Comparison of ENCODE assay signal across 20 mouse cellular contexts in the genomic region with DNA sequence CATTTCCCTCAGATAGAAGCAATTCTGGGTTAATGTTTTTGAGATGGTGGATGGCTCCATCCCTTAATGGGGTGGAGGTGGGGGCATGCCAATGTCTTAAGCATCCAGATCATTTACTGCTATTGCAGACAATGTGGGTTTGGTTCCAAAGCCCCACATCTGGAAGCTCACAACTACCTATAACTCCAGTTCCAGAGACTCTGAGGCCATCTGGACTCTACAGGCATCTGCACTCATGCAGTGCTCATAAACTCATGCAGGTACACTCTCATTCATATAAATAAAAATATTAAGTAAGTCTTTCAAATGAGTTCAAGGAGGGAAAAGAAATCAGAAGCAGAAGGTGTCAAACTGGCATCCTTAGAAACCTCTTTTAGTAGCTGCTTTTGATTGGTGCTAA.
DNase-seq lines count a peak whose midpoint lies in the region; ATAC-seq lines count a peak whose summit lies in the region.
"Had no signal": no experiment of that assay in that cellular context is flagged by ENCODE, and none has a peak within 500 bp of the region (broad histone marks: within the 10 kb centered on the region; RNA-seq: fewer than 3 reads in every experiment).

No protein-coding gene starts in this region.

- no peaks in the 10 kb centered on the region for H3K36me3 ChIP-seq in midbrain, embryonic 16.5 days (ENCODE audit: control insufficient read depth, insufficient read depth, low read length)
- no peaks in the 10 kb centered on the region for H3K36me3 ChIP-seq in midbrain, embryonic 13.5 days
- H3K36me3 ChIP-seq in limb, embryonic 13.5 days = no peaks in the 10 kb centered on the region
- no peaks in the 10 kb centered on the region for H3K36me3 ChIP-seq in liver, embryonic 11.5 days (ENCODE audit: control insufficient read depth, insufficient read depth, low read length)
- H3K36me3 ChIP-seq: embryonic facial prominence, embryonic 10.5 days; embryonic facial prominence, embryonic 12.5 days; forebrain, embryonic 15.5 days had no signal

- no peaks in the 10 kb centered on the region for H3K27me3 ChIP-seq in midbrain, embryonic 16.5 days (ENCODE audit: control insufficient read depth, insufficient read depth, low read depth, low read length)
- no peaks in the 10 kb centered on the region for H3K27me3 ChIP-seq in midbrain, embryonic 13.5 days
- no peaks in the 10 kb centered on the region for H3K27me3 ChIP-seq in limb, embryonic 13.5 days
- no peaks in the 10 kb centered on the region for H3K27me3 ChIP-seq in liver, embryonic 11.5 days (replicated peaks; ENCODE audit: control insufficient read depth, insufficient read depth, low read length)
- H3K27me3 ChIP-seq: embryonic facial prominence, embryonic 12.5 days; forebrain, embryonic 13.5 days; forebrain, embryonic 15.5 days had no signal

- H3K9ac ChIP-seq in midbrain, embryonic 16.5 days (ENCODE audit: low read depth, low read length) = no peak overlapping the region
- no peak overlapping the region for H3K9ac ChIP-seq in midbrain, embryonic 13.5 days (replicated peaks)
- H3K9ac ChIP-seq in limb, embryonic 13.5 days = no peak overlapping the region
- H3K9ac ChIP-seq in liver, embryonic 11.5 days (ENCODE audit: low read depth, low read length) = no peak overlapping the region
- H3K9ac ChIP-seq: embryonic facial prominence, embryonic 12.5 days; forebrain, embryonic 13.5 days; forebrain, embryonic 15.5 days; forebrain, postnatal 0 days had no signal

- peaks cover 4% of the 10 kb centered on the region for H3K4me1 ChIP-seq in midbrain, embryonic 16.5 days (ENCODE audit: control insufficient read depth, insufficient read depth, low read length)
- H3K4me1 ChIP-seq in midbrain, embryonic 13.5 days (replicated peaks) = peaks cover 7% of the 10 kb centered on the region; the same call in 1 of the 2 replicates
- H3K4me1 ChIP-seq in limb, embryonic 13.5 days = peaks cover 7% of the 10 kb centered on the region
- no peaks in the 10 kb centered on the region for H3K4me1 ChIP-seq in liver, embryonic 11.5 days (replicated peaks; ENCODE audit: control insufficient read depth, insufficient read depth, low read length)
- H3K4me1 ChIP-seq: embryonic facial prominence, embryonic 10.5 days; embryonic facial prominence, embryonic 12.5 days; forebrain, embryonic 13.5 days; forebrain, embryonic 15.5 days had no signal

- H3K4me3 ChIP-seq in midbrain, embryonic 16.5 days (ENCODE audit: low read depth, low read length) = no peak overlapping the region
- H3K4me3 ChIP-seq in midbrain, embryonic 13.5 days (replicated peaks) = no peak overlapping the region
- H3K4me3 ChIP-seq in limb, embryonic 13.5 days = no peak overlapping the region
- no peak overlapping the region for H3K4me3 ChIP-seq in liver, embryonic 11.5 days (ENCODE audit: low read depth, low read length)
- H3K4me3 ChIP-seq: embryonic facial prominence, embryonic 10.5 days; embryonic facial prominence, embryonic 12.5 days; forebrain, embryonic 13.5 days; forebrain, embryonic 15.5 days had no signal

- H3K4me2 ChIP-seq in midbrain, embryonic 16.5 days (ENCODE audit: low read length) = no peak overlapping the region
- no peak overlapping the region for H3K4me2 ChIP-seq in midbrain, embryonic 13.5 days (replicated peaks)
- no peak overlapping the region for H3K4me2 ChIP-seq in limb, embryonic 13.5 days (replicated peaks)
- no peak overlapping the region for H3K4me2 ChIP-seq in liver, embryonic 11.5 days
- H3K4me2 ChIP-seq: embryonic facial prominence, embryonic 12.5 days; forebrain, embryonic 13.5 days; forebrain, embryonic 15.5 days had no signal

- no peaks in the 10 kb centered on the region for H3K9me3 ChIP-seq in midbrain, embryonic 16.5 days (replicated peaks; ENCODE audit: control insufficient read depth, low read length, poor library complexity, severe bottlenecking)
- no peaks in the 10 kb centered on the region for H3K9me3 ChIP-seq in midbrain, embryonic 13.5 days
- no peaks in the 10 kb centered on the region for H3K9me3 ChIP-seq in limb, embryonic 13.5 days
- no peaks in the 10 kb centered on the region for H3K9me3 ChIP-seq in liver, embryonic 11.5 days (ENCODE audit: control insufficient read depth, low read length)
- H3K9me3 ChIP-seq: embryonic facial prominence, embryonic 10.5 days; embryonic facial prominence, embryonic 12.5 days; forebrain, embryonic 13.5 days; forebrain, embryonic 15.5 days had no signal

- 0 out of 2 replicates have a peak, but pooled peaks have one; percentile 49 for ATAC-seq in midbrain, embryonic 16.5 days
- ATAC-seq in midbrain, embryonic 13.5 days = no peak
- ATAC-seq in limb, embryonic 13.5 days (ENCODE audit: low FRiP score, low read depth) = peak; percentile 83; the same call in 1 of the 2 replicates
- ATAC-seq in liver, embryonic 11.5 days (replicated peaks; ENCODE audit: low FRiP score) = no peak
- ATAC-seq: forebrain, embryonic 13.5 days; forebrain, embryonic 15.5 days; forebrain, postnatal 0 days had no signal

- peak; percentile 28 for DNase-seq in hindlimb bud, embryonic 11.5 days (ENCODE audit: extremely low spot score, low read depth, low spot score)
- no peak for DNase-seq in adrenal gland, postnatal 36 days
- DNase-seq in embryo, embryonic 10.5 days (ENCODE audit: low spot score) = no peak
- no peak for DNase-seq in liver, embryonic 11.5 days (ENCODE audit: low spot score)
- DNase-seq: adrenal gland, adult 2 months; adrenal gland, postnatal 14 days; cerebellum, adult 11 months; cerebellum, adult 18-20 months; cerebellum, adult 8-10 months; cerebellum, adult 9-11 months; cerebellum, postnatal 14 days; cerebellum, postnatal 36 days; forebrain, postnatal 0 days had no signal

- no peak overlapping the region for H3K27ac ChIP-seq in midbrain, embryonic 16.5 days (ENCODE audit: low read length)
- no peak overlapping the region for H3K27ac ChIP-seq in midbrain, embryonic 13.5 days
- no peak overlapping the region for H3K27ac ChIP-seq in limb, embryonic 13.5 days
- no peak overlapping the region for H3K27ac ChIP-seq in liver, embryonic 11.5 days (ENCODE audit: low read depth, low read length)
- H3K27ac ChIP-seq: embryonic facial prominence, embryonic 10.5 days; embryonic facial prominence, embryonic 12.5 days; forebrain, embryonic 13.5 days; forebrain, embryonic 15.5 days had no signal

Comparison
In these comparisons a context has a peak if more than half of its experiments do, and no peak if none do; other contexts are left out.
1. ATAC-seq: peak in midbrain, embryonic 16.5 days (single experiment) and limb, embryonic 13.5 days (single experiment); none in midbrain, embryonic 13.5 days (single experiment) and liver, embryonic 11.5 days (single experiment).